Mouse (Mus musculus) bone marrow, adult 2 months (tissue): ENCODE data around the gene Wdr73.

Experiments
- CTCF ChIP-seq: fragments of 200-500 bp; IDR thresholded peaks from 2 replicates; pipeline ENCODE4 v1.5.1; 2011; ENCODE audit warnings: low read length, control low read depth; ENCODE audit not compliant: control insufficient read depth, insufficient read depth
- POLR2A ChIP-seq: fragments of 200-500 bp; IDR thresholded peaks from 2 replicates; pipeline ENCODE4 v1.6.1; 2011; ENCODE audit warnings: low read depth, mild to moderate bottlenecking, control low read depth, low read length, borderline replicate concordance; ENCODE audit not compliant: control insufficient read depth

GRCm38 (mm10) chr7:80853218-80853617, 47.9 kb downstream of the Wdr73 start:
- TF ChIP-seq CTCF = no peak
- no peak for TF ChIP-seq POLR2A
